Mouse (Mus musculus) leukemia stem cell, adult 10-12 weeks (primary cell): Measurements from ENCODE around the gene Fyb. TPM values are rescaled to one million over a fixed set of nuclear protein-coding genes. Genes with fewer than 3 reads are reported as not detected.

ENCODE experiments used
- polyA plus RNA-seq: library from polyadenylated mRNA; stranded (reverse); fragments of >175 nt; gene quantifications from 2 replicates; pipeline ENCODE4 v1.2.3, GENCODE M21; 2012; ENCODE audit warnings: low replicate concordance

The Fyb gene
- polyA plus RNA-seq = 1,744 and 1,768 TPM in 2 replicates

DNA sequence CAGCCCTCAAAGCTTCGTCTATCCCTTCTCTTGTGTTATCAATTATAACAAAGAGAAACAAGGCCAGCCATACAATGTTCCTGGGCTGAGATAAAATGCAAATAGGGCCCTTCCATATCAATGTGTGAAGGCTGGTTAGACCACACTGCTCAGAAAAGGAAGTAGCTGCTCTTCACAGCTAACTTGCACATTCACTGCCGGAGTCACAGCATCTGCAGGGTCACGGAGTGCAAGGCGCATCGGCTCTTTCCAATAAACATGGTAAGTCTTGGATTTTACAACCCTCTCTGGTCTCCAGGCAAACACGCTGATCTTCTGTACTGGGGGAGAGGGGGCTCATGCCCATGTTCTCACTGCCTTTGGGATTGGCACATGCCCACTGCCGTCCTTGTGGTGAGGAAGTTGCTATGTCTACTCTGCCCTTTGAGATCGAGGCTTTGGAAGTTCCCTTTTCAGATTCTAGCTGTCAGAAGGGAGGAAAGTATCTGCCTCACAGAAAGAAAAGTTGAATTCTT lies at the start of gene Fyb:
TSS of gene Fyb (plus strand) at position 201 of the 515 bp plus-strand sequence.

DNA sequence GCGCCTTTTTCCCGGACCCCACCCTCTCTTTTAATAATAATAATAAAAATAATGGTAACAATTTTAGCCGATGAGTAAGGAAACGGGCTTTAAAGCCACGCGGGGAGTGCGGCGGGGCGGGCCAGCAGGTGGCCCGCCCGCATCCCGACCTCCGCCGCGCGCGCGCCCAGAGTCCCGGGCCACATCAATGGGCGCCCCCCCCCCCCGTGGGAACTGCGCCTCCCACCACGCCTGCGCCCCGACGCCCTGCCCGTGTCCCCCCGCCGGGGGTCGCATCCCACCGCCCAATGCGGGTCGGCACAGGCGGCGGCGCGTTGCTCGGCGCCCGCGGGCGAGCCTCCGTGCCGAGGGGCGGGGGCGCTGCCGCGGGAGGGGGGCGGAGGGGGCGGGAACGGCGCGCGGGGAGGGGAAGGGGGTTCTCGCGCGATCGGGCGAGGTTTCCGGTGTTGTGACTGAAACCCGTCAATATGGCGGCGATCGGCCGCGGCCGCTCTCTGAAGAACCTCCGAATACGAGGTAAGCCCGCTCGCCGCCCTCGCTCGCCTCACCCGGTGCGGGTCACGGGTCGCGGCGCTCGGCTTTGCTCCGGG lies 185.4 kb downstream of the Fyb start, which contains the start of gene Rictor:
TSS of gene Rictor (plus strand) at position 444 of the 590 bp plus-strand sequence.

Other genes with a start within 250 kb of the Fyb start
- gene Dab2, start 223.1 kb upstream of the Fyb start, polyA plus RNA-seq = 0.83 TPM in 1 of 2 replicates, not detected in the other
- not detected in 2 replicates for gene C9, start 77.5 kb upstream of the Fyb start, polyA plus RNA-seq
- 0.39 and 1.4 TPM in 2 replicates for gene Rictor, start 185.5 kb downstream of the Fyb start, polyA plus RNA-seq